Mouse (Mus musculus) retina, embryonic 14.5 days (tissue): Measurements from ENCODE around the gene Met.

Experiments used
- DNase-seq: peaks from one replicate; pipeline ENCODE4 v3.0.0-alpha.2; 2015; ENCODE audit warnings: low spot score

Gene Met

DNA sequence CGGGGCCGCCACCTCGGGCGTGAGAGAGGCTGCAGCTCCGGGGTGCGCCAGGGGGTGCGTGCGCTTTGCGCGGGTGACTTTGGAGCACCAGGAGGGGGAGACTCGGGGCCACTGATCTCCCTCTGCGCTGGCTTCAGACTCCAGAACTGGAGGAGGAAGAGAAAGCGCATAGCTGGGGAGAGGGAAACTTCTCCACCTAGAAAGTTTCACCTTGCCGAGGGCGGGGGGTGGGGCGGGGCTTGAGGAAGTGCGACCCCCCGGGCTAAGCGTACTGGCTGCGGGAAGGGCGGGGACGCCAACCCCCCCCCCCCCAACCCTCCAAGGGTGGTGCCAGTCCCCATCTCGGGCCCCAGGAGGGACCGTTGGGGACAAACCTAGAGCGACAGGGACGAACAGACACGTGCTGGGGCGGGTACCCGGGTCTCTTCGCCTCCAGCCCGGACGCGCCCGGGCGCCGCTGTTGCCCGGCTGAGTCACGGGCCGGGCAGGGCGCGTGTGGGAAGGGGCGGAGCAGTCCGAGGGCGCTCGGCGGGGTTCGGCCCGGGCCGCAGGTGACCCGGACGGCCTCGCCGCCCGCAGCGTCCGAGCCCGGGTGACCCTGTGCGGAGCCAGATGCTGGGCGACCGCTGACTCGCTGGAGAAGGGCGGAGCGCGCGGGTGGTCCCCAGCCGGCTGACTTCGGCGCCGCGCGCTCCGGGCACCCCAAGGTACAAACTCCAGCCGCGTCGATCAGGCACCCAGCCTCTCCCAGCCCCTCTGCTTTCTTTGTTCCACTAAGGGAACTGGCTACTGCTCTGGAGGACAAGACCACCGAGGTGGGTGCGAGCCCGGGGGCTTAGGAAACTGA lies at the start of gene Met:
Gene Met, plus strand, starts transcription at position 367 of the 847 bp plus-strand sequence.
- DNase-seq, result peak; percentile 60

DNA sequence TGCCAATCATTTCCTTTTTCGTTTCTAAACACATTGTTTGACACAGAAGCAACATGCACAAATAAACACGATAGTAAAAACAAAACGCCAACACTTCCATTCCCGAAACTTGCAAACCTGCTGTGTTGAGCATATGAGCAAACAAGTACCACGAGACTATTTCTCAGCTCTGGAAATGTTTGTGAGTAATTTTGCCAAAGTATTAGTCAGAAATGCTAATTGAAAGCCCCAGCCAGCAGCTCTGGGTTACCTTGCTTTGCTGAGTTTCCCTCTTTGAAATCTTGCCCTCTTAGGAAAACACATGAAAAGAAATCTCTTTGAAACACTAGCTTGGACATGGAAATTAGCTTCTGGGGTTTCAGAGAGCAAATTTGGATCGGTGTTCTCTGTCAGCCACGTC lies 45.4 kb upstream of the Met start:
- no peak for DNase-seq

DNA sequence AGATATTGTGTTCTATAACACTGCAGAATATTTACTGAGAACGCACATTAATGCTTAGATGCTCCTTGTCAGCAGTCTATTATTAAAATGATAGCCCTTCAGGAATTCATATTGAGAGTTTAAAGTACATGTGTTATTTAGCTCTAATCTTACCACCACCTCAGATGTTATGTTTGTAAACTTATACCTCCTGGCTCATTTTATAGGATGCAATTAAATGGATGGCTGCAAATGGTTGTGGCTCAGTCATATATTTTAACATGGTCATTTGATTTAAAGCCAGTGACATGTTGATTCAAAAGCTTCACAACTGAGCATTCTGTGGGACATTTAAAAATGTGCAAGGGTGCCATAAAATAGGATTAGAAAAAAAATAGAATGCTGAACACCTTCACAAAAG lies 41.2 kb upstream of the Met start:
- no peak for DNase-seq

DNA sequence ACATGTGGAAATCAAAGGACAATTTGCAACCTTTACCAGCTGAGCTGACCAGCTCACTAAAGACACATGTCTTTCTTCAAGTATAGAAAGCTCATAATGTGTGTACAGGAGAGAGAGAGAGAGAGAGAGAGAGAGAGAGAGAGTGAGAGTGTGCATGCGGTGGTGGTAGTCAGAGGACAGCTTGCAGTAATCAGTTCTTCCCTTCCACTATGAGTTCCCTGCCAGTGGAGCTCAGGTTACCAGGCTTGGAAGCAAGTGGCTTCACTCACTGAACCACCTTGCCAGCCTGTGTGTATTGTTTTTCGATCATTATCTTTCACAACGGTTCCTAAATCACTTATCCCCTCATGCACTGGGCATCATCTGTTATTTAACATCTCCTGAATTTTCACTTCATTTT lies 34.6 kb upstream of the Met start:
- no peak for DNase-seq

DNA sequence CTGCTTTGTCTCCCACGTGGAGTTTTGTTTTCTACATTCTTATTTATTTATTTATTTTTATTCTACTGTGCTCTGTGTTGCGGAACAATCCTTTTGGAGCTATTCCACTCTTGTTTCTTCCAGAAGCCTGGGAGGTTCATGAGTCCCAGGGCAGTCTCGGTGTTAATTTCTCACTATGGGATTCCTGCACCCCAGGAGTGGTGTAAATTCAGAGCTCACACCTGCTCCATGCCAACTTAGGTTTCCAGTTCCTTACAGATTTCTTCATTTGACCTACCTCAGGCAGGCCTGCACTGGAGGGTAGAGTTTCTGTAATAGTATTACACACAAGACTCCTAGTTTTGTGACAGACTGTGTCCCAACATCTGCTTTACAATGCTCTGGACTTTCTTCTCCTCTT lies 34.0 kb upstream of the Met start:
- no peak for DNase-seq

DNA sequence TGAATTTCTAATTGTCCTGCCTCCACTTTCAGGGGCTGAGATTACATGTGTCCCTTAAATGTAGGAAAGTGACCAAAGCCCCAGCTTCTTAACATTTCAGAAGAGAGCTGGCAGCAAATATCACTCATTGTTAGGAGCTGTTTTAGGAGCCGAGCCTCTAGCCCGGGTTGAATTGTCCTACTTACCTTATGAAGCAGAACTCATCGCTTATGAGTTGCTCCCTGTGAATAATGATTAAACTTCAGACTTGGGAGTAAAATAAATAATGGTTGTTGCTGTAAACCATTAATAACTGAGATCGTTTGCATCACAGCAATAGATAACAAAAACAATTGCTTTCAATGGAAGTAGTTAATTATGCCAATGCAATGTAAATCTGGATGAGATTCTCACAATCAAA lies 20.3 kb upstream of the Met start:
- no peak for DNase-seq

DNA sequence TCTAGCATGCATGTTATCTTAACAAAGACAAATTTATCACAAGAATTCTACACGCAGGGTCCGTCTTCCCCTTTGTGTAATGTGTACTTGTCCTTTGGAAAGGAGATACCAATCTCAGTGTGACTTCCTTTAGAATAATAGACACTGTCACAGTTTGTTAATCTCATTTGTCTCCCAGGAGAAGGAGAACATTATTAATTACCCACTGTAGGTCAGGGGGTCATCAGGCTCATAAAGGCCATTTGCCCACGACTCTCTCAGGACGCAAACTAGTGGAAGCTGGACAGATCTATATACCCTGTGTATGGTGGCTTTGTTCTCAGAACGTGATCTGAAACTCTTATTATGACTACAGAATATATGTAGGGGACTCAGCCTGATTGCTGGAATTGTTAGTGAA lies 12.3 kb upstream of the Met start:
- DNase-seq, result peak; percentile 84

DNA sequence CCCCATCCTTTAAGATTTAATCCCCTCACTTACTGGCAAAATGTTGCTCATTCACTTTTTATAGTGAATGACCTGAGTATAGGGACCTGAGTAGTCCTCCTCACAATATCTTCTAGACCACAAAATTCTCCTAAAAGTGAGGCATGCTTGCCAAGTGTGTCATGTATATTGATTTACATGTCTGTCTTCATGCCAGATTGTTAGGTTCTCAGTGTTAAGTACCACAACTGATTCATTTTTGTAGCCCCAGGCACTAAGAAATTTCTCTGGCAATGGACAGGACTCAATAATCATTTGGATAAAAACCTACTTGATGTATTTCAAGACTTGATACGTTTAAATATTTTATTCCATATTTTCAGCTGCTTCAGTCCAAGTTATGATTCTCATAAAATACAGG lies 8.5 kb upstream of the Met start:
- no peak for DNase-seq

DNA sequence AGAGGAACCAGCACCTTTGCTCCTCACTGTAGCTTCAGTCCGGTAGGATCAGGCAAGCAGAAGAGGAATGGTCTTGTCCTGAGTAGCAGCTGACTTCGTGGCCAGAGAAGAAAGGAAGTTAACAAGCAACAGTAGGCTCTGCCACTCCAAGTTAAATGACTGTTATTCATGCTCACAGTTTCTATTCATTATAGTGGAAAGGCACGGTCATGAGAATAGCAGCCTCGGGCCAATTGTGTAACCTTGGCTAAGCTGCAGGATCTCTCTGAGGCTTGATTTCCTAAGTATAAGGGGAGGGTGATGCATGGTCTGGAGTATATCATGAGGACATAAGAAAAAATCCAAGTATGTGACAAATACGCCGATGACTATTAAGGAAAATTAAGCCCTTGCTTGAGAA lies 4.0 kb upstream of the Met start:
- DNase-seq, result peak; percentile 21

DNA sequence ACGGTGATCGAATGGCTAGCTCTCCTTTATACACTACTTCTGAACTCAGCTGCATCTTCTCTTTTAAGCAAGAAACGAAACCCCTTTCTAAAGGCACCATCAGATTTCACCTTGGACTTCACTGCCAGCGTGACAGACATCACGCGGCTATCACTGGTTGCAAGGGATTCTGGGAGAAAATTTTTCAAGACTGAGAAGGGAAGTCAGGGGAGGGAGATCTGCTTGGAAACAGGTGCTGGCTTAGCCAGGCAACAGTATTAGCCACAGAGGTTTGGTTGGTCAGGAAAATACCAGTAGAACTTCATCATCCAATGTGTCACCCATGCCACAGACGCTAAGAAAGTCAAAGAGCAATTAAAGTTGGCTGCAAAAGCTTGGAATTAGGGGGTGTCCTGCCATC lies 2.2 kb upstream of the Met start:
- DNase-seq, result no peak

DNA sequence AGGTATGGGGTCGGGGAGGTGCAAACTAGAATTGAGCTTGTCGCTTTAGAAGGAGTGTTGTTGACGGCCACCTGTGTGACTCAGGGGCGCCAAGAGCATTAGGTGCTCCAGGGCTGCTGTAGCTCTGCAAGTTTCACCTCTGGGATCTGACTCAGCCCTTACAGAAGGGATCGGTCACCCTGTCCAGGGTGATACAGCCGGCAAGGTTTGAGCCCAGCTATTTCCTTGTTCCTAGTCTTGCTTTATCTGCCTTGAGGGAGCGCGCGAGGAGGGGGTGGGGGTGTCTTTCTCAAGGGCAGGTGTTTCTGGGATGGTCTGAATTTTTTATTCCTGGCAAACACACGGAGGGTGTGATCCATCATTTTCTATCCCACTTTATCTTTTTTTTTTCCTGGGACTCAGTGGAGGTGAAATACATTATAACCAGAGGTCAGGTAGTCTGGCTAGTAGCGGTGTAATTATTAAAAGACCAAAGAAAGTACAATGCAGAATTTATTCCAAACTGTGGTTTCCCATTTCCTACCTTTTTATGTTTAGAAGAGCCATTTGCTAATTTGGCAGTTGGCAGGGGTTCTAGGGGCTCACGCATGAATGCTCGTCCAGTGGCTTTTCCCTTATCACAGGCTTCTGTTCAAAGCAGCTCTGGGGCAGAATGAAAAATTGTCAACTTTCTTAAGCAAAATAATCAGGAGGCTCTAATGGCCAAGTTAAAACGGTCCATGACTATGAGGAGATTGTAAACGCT lies 853 bp downstream of the Met start:
- DNase-seq, result peak; percentile 23

DNA sequence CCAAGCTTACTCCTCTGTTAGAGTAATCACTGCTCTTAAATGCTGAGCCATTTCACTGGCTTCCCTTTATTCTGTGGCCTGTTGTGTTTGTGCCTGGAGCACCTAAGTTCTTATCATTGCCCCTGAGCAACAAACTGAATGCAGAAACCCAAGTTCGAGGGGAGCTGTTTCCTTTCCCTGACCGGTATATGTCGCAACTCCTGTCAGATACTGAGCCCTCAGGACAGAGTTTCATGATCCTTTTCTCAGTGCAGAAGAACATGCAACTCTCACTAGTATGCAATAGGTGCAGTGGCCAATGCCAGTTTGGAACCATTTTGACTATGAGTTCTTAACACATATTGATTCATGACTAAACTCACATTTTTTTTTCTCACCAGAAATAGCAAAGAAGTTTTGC lies 2.9 kb downstream of the Met start:
- DNase-seq, result no peak

DNA sequence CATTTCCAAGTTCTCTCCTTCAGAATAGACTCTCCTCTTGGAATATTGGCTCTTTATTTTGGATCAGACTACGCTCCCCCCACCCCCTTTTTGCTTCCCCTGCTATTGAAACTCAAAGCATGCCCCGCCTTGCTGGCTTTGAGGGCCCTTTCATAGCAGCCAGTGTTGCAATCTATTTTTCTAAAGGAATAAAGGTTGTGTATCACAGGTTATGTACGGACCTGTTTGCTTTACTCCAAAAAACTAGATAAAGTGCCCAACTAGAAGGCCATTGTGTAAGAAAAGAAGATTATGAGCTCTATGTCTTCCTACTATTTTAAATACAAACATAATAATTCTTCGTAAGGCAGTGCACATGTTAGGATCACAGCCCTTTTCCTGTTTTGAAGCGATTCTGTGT lies 5.4 kb downstream of the Met start:
- DNase-seq, result no peak

DNA sequence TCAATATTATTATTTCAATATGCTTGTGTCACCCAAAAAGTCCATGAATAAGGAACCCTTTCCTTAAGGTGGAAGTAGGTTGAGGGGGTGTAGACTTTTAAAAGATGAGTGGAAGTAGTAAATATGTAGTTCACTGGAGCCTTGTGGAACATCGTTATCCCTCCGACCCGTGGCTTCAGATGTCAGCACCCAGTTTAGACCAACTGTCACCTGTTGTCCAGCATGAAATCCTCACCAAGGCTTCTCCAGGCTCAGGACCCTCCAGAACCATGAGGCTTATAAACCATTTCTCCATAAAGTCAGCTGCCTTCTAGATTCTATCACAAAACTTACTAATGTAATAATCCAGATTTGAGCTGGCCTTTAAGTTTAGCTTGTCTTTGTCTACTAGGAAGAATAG lies 9.5 kb downstream of the Met start:
- no peak for DNase-seq

DNA sequence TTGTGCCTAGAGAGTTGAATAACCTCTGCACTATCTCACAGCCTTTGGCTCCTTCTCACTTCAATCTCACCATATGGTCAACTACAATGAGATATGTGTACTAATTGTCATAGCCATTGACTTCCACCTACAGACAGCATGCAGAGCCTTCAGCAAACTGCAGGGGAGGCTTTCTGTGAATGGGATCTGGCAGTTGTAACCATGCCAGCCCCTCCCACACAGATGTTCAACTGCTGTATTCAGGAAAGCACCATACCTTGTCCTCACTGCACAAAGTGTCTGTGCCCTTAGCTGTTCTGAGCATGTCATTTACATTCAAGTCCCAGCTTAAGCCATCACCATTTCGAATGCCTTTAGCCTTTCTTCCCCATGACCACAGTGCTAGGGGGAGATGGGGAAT lies 14.2 kb downstream of the Met start:
- no peak for DNase-seq

DNA sequence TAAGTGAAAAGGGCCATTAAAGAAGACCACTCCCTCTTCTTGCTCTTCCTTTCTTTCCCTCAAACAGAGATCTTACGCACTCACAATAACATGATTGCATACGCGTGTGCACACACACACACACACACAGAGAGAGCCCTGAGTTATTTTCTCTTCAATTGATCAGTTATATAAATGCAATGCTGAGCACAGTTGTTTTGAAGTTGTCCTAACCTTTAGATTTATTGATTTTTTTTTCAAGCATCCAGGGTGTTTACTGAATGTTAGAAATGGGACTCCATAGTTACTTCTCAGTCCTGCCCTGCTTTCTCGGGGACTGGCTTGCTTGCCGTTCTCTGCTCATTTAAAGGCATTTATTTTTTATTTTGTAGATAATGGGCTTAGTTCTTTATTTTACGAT lies 14.7 kb downstream of the Met start:
- DNase-seq, result no peak

DNA sequence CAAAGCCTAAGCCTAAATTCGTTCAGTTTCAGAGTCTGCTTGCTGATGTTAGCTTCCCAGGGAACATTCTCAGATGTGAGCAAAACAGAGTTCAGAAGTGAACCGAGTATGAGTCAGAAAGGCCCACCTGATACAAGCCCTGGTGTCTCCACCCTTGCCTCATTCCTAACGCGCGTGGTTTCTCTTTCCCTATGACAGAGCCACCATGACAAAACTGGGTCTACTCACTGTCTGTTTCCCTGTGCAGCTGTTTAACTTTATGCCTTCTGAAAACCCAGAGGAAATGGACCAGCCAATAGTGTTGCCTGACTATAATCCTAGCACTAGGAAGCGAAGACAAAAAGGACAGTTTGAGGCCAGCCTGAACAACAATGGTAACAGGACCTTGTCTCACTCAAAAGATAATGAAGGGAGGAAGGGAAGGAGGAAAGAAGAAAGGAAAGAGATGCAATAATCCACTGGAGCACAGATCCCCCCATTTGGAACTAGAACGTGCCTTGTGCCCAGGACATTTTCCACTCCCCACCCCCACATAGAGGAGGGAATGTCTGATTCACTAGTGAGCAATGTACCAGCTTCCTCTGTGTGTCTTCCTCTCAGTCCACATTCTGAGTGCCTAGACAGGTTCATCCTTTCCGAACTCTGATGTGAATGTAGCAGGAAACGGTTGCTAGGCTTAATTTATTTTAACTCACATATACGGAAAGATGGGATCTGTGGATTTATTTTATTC lies 15.4 kb downstream of the Met start:
- DNase-seq, result no peak

DNA sequence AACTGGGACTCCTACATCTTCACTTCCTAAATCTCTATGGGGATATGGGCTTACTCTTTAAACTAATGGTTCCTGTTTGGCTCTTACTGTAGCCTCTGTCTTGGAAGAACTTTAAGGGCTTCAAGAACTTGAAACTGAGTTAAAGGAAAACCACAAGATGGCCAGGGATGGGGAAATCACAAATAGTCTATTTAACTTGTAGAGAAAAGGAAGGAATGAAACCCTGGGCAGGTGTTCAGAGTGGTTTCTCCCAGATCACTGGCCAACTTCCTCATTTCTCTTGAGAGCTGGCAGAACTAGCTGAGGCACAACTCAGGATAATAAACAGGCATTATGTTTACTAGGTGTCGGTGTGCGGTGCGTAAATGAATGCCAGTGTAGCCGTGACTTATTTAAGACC lies 17.5 kb downstream of the Met start:
- DNase-seq, result no peak

DNA sequence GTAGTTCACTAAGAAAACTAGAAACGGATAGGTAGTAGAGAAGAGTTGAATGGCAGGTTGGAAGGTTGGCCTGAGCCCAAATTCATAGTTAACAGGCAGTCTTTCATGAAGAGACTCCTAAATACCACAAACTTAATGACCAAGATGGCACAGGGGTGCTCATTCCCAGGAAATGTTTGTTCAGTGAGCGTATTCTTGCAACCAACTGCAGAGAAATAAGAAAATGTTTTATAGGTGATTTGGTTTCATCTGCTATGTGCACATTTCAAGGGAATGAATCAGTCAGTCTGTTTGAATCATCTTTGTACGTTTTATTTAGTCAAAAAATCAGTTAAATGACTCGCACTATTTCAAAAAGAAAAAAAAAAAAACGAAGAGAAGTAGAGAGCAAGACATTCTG lies 21.6 kb downstream of the Met start:
- DNase-seq, result no peak

DNA sequence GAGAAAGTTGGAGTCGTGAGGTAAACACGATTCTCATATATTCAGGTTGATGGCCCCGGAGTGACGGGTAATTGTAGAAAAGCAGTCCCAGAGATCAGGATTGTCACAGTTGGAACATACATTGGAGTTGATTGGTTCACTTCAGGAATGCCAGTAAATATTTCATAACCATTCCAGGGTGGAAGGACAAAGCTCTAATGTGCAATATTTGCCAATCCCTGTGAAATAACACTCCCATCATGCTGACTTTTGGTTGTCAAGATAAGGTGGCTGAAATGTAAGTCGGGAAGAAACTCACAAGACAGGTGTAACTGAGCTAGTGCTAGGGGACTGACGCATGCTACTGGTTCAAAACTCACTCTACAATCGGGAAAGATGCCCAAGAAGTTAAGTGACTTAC lies 22.2 kb downstream of the Met start:
- DNase-seq, result no peak

DNA sequence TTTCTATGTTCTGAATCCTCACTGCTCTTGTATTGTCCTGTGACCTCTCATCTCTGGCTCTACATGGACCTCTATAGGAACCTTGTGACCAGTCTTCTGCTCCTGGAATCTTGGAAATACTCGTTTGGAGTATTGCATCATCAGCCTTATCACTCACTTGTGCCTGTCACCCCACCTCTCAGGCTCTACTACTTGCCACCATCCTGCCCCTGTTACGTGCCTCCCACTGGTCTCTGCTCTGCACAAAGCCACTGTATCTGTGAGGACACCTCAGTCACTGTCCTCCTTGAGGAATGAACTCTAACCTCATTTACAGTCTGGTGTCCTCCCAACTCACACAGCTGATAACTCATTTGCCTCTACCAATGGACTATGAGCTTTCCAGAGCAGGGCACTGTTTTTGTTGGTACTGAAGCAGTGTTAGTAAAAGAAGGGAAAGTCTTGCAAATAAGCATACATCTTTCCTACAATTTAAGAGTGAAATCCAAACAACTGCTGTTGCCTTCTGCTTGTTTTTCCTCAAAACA lies 24.8 kb downstream of the Met start:
- no peak for DNase-seq

DNA sequence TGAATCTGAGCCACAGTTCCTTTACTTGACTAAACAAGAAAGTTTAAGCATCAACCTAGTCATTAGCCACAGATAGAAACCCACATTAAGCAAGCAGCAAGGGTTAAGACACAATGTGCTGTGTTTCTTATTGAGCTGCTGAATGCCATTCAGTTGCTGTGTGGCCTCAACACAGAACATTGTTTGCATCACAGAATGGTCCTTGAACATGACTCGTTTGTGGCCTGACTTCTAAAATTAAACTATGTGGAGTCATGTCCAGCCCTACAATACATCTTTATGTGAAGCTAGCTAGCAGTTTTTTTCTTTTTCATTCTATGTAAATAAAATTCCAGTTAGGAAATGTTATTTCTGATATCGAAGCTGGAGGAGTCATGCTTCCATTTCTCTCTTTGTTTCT lies 27.2 kb downstream of the Met start:
- DNase-seq, result no peak

DNA sequence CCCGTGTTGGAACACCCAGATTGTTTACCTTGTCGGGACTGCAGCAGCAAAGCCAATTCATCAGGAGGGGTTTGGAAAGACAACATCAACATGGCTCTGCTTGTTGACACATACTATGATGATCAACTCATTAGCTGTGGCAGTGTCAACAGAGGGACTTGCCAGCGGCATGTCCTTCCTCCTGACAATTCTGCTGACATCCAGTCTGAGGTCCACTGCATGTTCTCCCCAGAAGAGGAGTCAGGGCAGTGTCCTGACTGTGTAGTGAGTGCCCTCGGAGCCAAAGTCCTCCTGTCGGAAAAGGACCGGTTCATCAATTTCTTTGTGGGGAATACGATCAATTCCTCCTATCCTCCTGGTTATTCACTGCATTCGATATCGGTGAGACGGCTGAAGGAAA lies 27.9 kb downstream of the Met start:
- DNase-seq, result no peak
